Mouse (Mus musculus): Measurements from ENCODE around the gene Olfr1416. TPM values are rescaled to one million over a fixed set of nuclear protein-coding genes. Genes with fewer than 3 reads are reported as not detected.
A peak's percentile ranks its signal among the peaks of the same experiment; 100 is the strongest.

Gene Olfr1416
- total and polyA plus RNA-seq, 3 experiments: not detected

- no peak; the same call in 1 of the 2 replicates for TF ChIP-seq ZKSCAN1 (IDR thresholded peaks at IDR 0.05; ENCODE audit: borderline replicate concordance, low read depth, low read length)
- TF ChIP-seq ZMIZ1 (IDR thresholded peaks at IDR 0.05; ENCODE audit: low read depth, low read length): peak; percentile 56
- TF ChIP-seq BHLHE40 (IDR thresholded peaks at IDR 0.05; ENCODE audit: low read depth, low read length): no peak
- peak; percentile 84; the same call in 1 of the 2 replicates for TF ChIP-seq UBTF (IDR thresholded peaks at IDR 0.05; ENCODE audit: low read depth, low read length)
- peak; percentile 31; the same call in 1 of the 2 replicates for TF ChIP-seq MYC (IDR thresholded peaks at IDR 0.05; ENCODE audit: low read depth, low read length)
- TF ChIP-seq CTCF (conservative IDR thresholded peaks at IDR 0.05 in 1 of 2, IDR thresholded peaks at IDR 0.05 in 1 of 2; ENCODE audit: low read depth in 2 of 2, low read length in 2 of 2): no peak
- no peak for TF ChIP-seq PAX5 (IDR thresholded peaks at IDR 0.05; ENCODE audit: low read length)
- TF ChIP-seq MAFK (IDR thresholded peaks at IDR 0.05; ENCODE audit: insufficient replicate concordance, low read length): no peak
- TF ChIP-seq MEF2A (IDR thresholded peaks at IDR 0.05; ENCODE audit: borderline replicate concordance, low read depth, low read length): peak; percentile 61; the same call in 1 of the 2 replicates
- peak; percentile 71 for TF ChIP-seq NELFE (IDR thresholded peaks at IDR 0.05; ENCODE audit: low read depth, low read length)
- no peak for TF ChIP-seq USF2 (conservative IDR thresholded peaks at IDR 0.05; ENCODE audit: low read depth, low read length)
- TF ChIP-seq CHD2 (IDR thresholded peaks at IDR 0.05; ENCODE audit: low read length): 0 out of 2 replicates have a peak, but pooled peaks have one; percentile 16
- no peak for TF ChIP-seq ZNF384 (IDR thresholded peaks at IDR 0.05; ENCODE audit: low read depth, low read length)
These were observed 11.5 kb downstream of the Olfr1416 start, which contains the start of gene Ndufa10 (continued) for GRCm38 (mm10) chr1:92473165-92474041.

- Histone ChIP-seq H3K4me3 (replicated peaks in 1 of 3; ENCODE audit: low read depth in 2 of 3, low read length in 2 of 3, poor library complexity in 1 of 3) (no peak overlapping the region), H3K4me1 (ENCODE audit: control insufficient read depth in 1 of 2, insufficient read depth in 2 of 2) (peaks cover 0 to 11% of the 10 kb centered on the region in 2 experiments; a peak in 2 of 4 replicates), H3K4me2 (ENCODE audit: insufficient read depth, low read depth, poor library complexity, severe bottlenecking) (no peak overlapping the region), H3K79me2 (replicated peaks; ENCODE audit: control insufficient read depth, extremely low read depth, insufficient read depth, poor library complexity, severe bottlenecking) (peaks cover 15% of the 10 kb centered on the region), H3K36me3 (replicated peaks in 1 of 2; ENCODE audit: control insufficient read depth in 1 of 2, insufficient read depth in 1 of 2, low read length in 1 of 2) (peaks cover 54 to 78% of the 10 kb centered on the region in 2 experiments), H3K27ac (ENCODE audit: insufficient read depth, low read depth) (no peak overlapping the region), H3K27me3 (replicated peaks) (no peaks in the 10 kb centered on the region), H3K9me3 (replicated peaks; ENCODE audit: low read length) (no peaks in the 10 kb centered on the region), H3K9ac (ENCODE audit: insufficient read depth, low read depth) (no peak overlapping the region)
- DNase-seq (ENCODE audit: extremely low read depth): no peak
- TF ChIP-seq BHLHE40 (IDR thresholded peaks at IDR 0.05; ENCODE audit: low read depth, low read length) (no peak), E2F4 (IDR thresholded peaks at IDR 0.05; ENCODE audit: insufficient replicate concordance, low read depth, low read length) (no peak), RAD21 (IDR thresholded peaks at IDR 0.05; ENCODE audit: low read depth, low read length) (no peak), EP300 (IDR thresholded peaks at IDR 0.05; ENCODE audit: low read length) (no peak), ELF1 (IDR thresholded peaks at IDR 0.05; ENCODE audit: low read depth, low read length) (no peak), TBP (conservative IDR thresholded peaks at IDR 0.05; ENCODE audit: low read depth, low read length) (no peak), CHD2 (IDR thresholded peaks at IDR 0.05; ENCODE audit: low read length) (no peak), ZC3H11A (IDR thresholded peaks at IDR 0.05; ENCODE audit: low read depth, low read length) (no peak), IRF4 (IDR thresholded peaks at IDR 0.05; ENCODE audit: low read depth, low read length) (no peak), POLR2A (IDR thresholded peaks at IDR 0.05; ENCODE audit: low read depth, low read length) (no peak), USF1 (IDR thresholded peaks at IDR 0.05; ENCODE audit: low read depth, low read length) (no peak), CTCF (conservative IDR thresholded peaks at IDR 0.05 in 1 of 2, IDR thresholded peaks at IDR 0.05 in 1 of 2; ENCODE audit: low read depth in 2 of 2, low read length in 2 of 2) (no peak), CHD1 (IDR thresholded peaks at IDR 0.05; ENCODE audit: low read depth, low read length) (no peak), USF2 (conservative IDR thresholded peaks at IDR 0.05; ENCODE audit: low read depth, low read length) (no peak)
- in situ Hi-C loops (cut with MboI; ENCODE audit: low pct_ligation_motif_present, low pct_unique_long_range_greater_than_20kb, low sequenced_read_pairs): no loop called here
- dilution Hi-C loops (cut with MboI; ENCODE audit: extremely low pct_ligation_motif_present, extremely low pct_unique_long_range_greater_than_20kb, low sequenced_read_pairs): no loop called here
These were observed 16.0 kb downstream of the Olfr1416 start for GRCm38 (mm10) chr1:92468891-92469290.

Measured in CH12.LX (cell line).